Mouse (Mus musculus) liver, postnatal 0 days (tissue): Measurements from ENCODE around the gene Abcf1.

Experiments used
- CTCF ChIP-seq: sonication (generic); IDR thresholded peaks from 2 replicates; pipeline ENCODE4 v1.5.1; 2016; ENCODE audit warnings: antibody characterized with exemption, low read depth
- EP300 ChIP-seq: IDR thresholded peaks from 2 replicates; pipeline ENCODE4 v1.6.1; 2016; ENCODE audit warnings: antibody characterized with exemption, low read depth, mild to moderate bottlenecking

DNA sequence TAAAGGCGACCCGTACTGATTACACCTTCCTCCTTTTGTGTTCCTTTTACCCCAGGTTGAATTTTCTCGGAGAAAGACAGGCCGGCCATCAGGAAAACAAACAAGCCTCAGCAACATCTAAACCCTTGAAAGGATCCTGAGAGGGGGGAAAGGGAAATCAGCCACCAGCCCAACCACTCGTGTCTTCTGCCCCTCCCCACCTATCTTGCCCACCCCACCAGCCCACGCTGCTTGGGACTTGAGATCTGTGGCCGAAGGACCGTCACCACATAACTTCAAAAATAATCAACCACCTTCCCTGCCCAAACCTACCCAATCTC, 52.5 kb downstream of the Abcf1 start:
- no peak for TF ChIP-seq CTCF
- no peak for TF ChIP-seq EP300
